Mouse (Mus musculus): ENCODE measurements around the gene Gpx2.

GRCm38 (mm10) chr12:76790446-76791084 lies 4.8 kb downstream of the Gpx2 start:
- TF ChIP-seq CTCF (IDR thresholded peaks at IDR 0.05; ENCODE audit: low read depth) (no peak), EP300 (IDR thresholded peaks at IDR 0.05; ENCODE audit: low read depth) (no peak)

Data from liver, postnatal 0 days (tissue).